Mouse (Mus musculus) ES-E14 (cell line): ENCODE results near the gene Cdh10.

Experiments
- CHD2 ChIP-seq: IDR thresholded peaks from 2 replicates; pipeline ENCODE4 v1.6.1; 2014; ENCODE audit warnings: mild to moderate bottlenecking, low read depth, low read length, inconsistent platforms
- HCFC1 ChIP-seq: IDR thresholded peaks from 2 replicates; pipeline ENCODE4 v1.6.1; 2012; ENCODE audit warnings: low read length, inconsistent platforms, borderline replicate concordance; ENCODE audit not compliant: insufficient read depth
- MAFK ChIP-seq: IDR thresholded peaks from 2 replicates; pipeline ENCODE4 v1.6.1; 2014; ENCODE audit warnings: mild to moderate bottlenecking, low read depth, low read length, inconsistent platforms; ENCODE audit not compliant: insufficient read depth
- ZNF384 ChIP-seq: IDR thresholded peaks from 2 replicates; pipeline ENCODE4 v1.6.1; 2012; ENCODE audit warnings: low read depth, low read length, inconsistent platforms

DNA sequence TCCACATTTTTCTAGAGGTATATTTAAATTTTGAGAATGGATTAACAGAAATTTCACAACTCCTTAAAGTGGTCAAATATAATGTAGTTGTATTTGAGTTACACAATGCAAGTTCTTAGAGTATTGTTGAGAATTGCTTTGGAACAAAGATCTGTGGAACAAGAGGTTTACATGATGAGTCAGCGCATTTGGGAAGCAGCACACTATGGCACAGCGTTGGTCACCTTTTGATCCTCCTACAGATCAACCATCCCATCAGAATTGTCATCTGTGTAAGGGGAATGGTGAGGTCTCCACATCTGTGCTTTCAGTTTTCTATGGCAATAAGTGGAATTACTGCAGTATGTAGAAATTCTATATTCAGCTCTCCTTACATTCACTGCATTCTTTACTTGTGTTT, 108.2 kb downstream of the Cdh10 start:
- TF ChIP-seq HCFC1 (no peak), MAFK (peak; percentile 77), ZNF384 (no peak), CHD2 (no peak)
